Mouse (Mus musculus) 3134 (cell line): Measurements from ENCODE around the gene Gm7137.
"Not testable (repeated sequence)": the region's sequence is repeated elsewhere in the genome, so short reads cannot be mapped to it uniquely, and the experiment has no call there.

Experiments used
- DNase-seq: peaks from one replicate; pipeline ENCODE4 v3.0.0-alpha.2; 2011; ENCODE audit warnings: low spot score; ENCODE audit not compliant: insufficient read length; ENCODE audit errors: extremely low read depth

The Gm7137 gene

GRCm38 (mm10) chr10:77753448-77753847 lies 34.6 kb downstream of the Gm7137 start:
- DNase-seq: no peak

DNA sequence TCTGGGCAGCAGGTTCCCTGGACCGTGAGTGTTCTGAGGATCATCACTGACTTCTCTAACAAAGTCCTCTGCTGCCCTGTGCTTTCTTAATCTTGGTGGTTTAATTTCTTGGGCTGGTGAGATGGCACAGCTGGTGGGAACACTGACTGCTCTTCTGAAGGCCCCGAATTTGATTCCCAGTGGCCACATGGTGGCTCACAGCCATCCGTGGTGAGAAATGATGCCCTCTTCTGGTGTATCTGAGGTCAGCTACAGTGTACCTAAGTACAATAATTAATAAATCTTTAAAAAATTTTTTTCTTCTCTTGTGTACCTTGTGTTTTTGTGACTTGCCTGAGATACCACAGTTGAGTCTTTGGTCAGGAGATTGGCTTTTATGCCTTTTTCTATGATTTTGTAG lies 35.7 kb downstream of the Gm7137 start:
- not testable (repeated sequence) for DNase-seq

- not testable (repeated sequence) for DNase-seq
Observed at GRCm38 (mm10) chr10:77751254-77751653, 36.7 kb downstream of the Gm7137 start, which contains the start of gene Gm9736. TSS of gene Gm9736 (minus strand) at chr10:77751354.

DNA sequence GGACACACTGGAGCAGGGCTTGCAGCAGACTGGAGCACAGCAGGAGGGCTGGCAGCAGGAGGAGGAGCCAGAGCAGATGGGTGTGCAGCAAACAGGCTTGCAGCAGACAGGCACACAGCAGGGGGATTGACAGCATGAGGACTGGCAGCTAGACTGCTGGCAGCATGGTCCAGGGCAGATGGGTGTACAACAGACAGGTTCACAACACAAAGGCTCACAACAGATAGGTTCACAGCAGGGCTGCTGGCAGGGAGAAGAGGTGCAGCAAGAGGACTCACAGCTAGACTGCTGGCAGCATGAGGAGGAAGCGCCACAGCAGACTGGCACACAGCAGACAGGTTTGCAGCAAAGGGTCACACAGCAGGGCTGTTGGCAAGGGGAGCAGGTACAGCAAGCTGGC lies 37.3 kb downstream of the Gm7137 start:
- not testable (repeated sequence) for DNase-seq

GRCm38 (mm10) chr10:77741924-77742688 lies 45.9 kb downstream of the Gm7137 start, which contains the start of gene Gm18596:
TSS of gene Gm18596 (minus strand) at chr10:77742638.
- DNase-seq: not testable (repeated sequence)

DNA sequence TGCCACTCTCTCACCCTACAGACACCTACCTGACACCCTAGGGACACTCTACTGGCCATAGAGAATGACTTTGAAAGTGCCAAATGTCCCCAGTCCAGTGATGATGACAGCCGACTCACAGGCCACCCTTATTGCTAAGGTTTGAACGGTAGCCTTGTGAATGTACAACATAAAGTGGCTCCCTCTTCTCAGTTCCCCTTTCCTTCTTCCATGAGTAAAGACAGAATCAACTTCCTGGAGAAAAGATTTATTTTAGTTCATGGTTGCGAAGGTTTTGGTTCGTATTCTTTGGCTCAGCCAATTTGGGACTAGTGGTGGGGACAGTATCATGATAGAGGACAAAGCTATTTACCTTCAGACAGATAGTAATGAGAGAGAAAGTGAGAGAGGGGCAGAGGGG lies 49.1 kb downstream of the Gm7137 start:
- no peak for DNase-seq
